Mouse (Mus musculus) forebrain, embryonic 10.5 days (tissue): ENCODE results near the gene Bmpr1b. TPM values are rescaled to one million over a fixed set of nuclear protein-coding genes. Genes with fewer than 3 reads are reported as not detected.

ENCODE experiments used
- DNase-seq: peaks from one replicate; pipeline ENCODE4 v3.0.0-alpha.2; 2017; ENCODE audit warnings: low spot score; ENCODE audit errors: extremely low spot score
- H3K27ac ChIP-seq: fragments of 300-500 bp; sonication (generic); 2 replicates; pipeline ENCODE4 v1.5.1; 2016; ENCODE audit warnings: mild to moderate bottlenecking
- H3K27me3 ChIP-seq: fragments of 300-500 bp; sonication (generic); 2 replicates; pipeline ENCODE4 v1.6.1; 2016; ENCODE audit warnings: mild to moderate bottlenecking; ENCODE audit not compliant: poor library complexity, severe bottlenecking
- H3K36me3 ChIP-seq: fragments of 300-500 bp; sonication (generic); replicated peaks from 2 replicates; pipeline ENCODE4 v1.6.1; 2016; ENCODE audit warnings: mild to moderate bottlenecking, moderate library complexity
- H3K4me1 ChIP-seq: fragments of 300-500 bp; sonication (generic); 2 replicates; pipeline ENCODE4 v1.6.1; 2016
- H3K4me3 ChIP-seq: fragments of 300-500 bp; sonication (generic); 2 replicates; pipeline ENCODE4 v1.5.1; 2016; ENCODE audit warnings: mild to moderate bottlenecking, moderate library complexity
- H3K9me3 ChIP-seq: fragments of 300-500 bp; sonication (generic); 2 replicates; pipeline ENCODE4 v1.6.1; 2016; ENCODE audit warnings: mild to moderate bottlenecking, moderate library complexity
- WGBS: fragments of 180-500 bp; shearing (Covaris S2); methylation state at CpG from one replicate; pipeline ENCODE4 v1.1.7; 2016; 5-methylcytosine and 5-hydroxymethylcytosine counted together
- polyA plus RNA-seq: library from polyadenylated mRNA; unstranded; fragments of >200 nt; fragmentation: Nextera tagmentation; extraction: Ambion mirVana; gene quantifications from 2 replicates; pipeline ENCODE4 v1.2.1, GENCODE M21; 2016

Gene Bmpr1b
- polyA plus RNA-seq, 1 experiment from 2014 or later, result 9.2 TPM

GRCm38 (mm10) chr3:141887476-141888274 lies 281.6 kb downstream of the Bmpr1b start:
- no peak for DNase-seq
- 45% methylated on average over 4 of the region's 4 CpGs for WGBS
- Histone ChIP-seq H3K27ac (peak overlapping the region; percentile 44; the same call in 1 of the 2 replicates), H3K36me3 (no peaks in the 10 kb centered on the region), H3K4me1 (peaks cover 33% of the 10 kb centered on the region), H3K9me3 (no peaks in the 10 kb centered on the region), H3K4me3 (no peak overlapping the region), H3K27me3 (no peaks in the 10 kb centered on the region)

- WGBS, result 93% methylated on average over 5 of the region's 5 CpGs
- no peaks in the 10 kb centered on the region for H3K27me3 ChIP-seq
- H3K9me3 ChIP-seq, result no peaks in the 10 kb centered on the region
- H3K4me1 ChIP-seq, result peaks cover 24% of the 10 kb centered on the region
- H3K36me3 ChIP-seq, result peaks cover 4% of the 10 kb centered on the region
- H3K27ac ChIP-seq, result no peak overlapping the region
- no peak for DNase-seq
- H3K4me3 ChIP-seq, result no peak overlapping the region
Measured at GRCm38 (mm10) chr3:141884190-141884589, 285.0 kb downstream of the Bmpr1b start.

GRCm38 (mm10) chr3:141882496-141882895 lies 286.7 kb downstream of the Bmpr1b start:
- H3K36me3 ChIP-seq, result peaks cover 12% of the 10 kb centered on the region
- no peak for DNase-seq
- H3K4me1 ChIP-seq, result peaks cover 10% of the 10 kb centered on the region
- no peaks in the 10 kb centered on the region for H3K27me3 ChIP-seq
- H3K4me3 ChIP-seq, result no peak overlapping the region
- no peaks in the 10 kb centered on the region for H3K9me3 ChIP-seq
- WGBS, result 90% methylated on average over 2 of the region's 2 CpGs
- H3K27ac ChIP-seq, result no peak overlapping the region

GRCm38 (mm10) chr3:141872337-141873042 lies 296.7 kb downstream of the Bmpr1b start:
- Histone ChIP-seq H3K9me3 (no peaks in the 10 kb centered on the region), H3K4me3 (no peak overlapping the region), H3K4me1 (peaks cover 5% of the 10 kb centered on the region; the same call in 1 of the 2 replicates), H3K27me3 (no peaks in the 10 kb centered on the region), H3K36me3 (peaks cover 23% of the 10 kb centered on the region), H3K27ac (no peak overlapping the region)
- no peak for DNase-seq
- WGBS, result 89% methylated on average over 10 of the region's 10 CpGs

GRCm38 (mm10) chr3:141871805-141872204 lies 297.4 kb downstream of the Bmpr1b start:
- no peaks in the 10 kb centered on the region for H3K9me3 ChIP-seq
- no peak for DNase-seq
- H3K27ac ChIP-seq, result no peak overlapping the region
- 76% methylated on average over 3 of the region's 3 CpGs for WGBS
- H3K4me1 ChIP-seq, result peaks cover 5% of the 10 kb centered on the region; the same call in 1 of the 2 replicates
- H3K4me3 ChIP-seq, result no peak overlapping the region
- no peaks in the 10 kb centered on the region for H3K27me3 ChIP-seq
- H3K36me3 ChIP-seq, result peaks cover 23% of the 10 kb centered on the region

GRCm38 (mm10) chr3:141862816-141863461 lies 306.3 kb downstream of the Bmpr1b start:
- Histone ChIP-seq H3K9me3 (no peaks in the 10 kb centered on the region), H3K36me3 (peaks cover 3% of the 10 kb centered on the region; the same call in 1 of the 2 replicates), H3K27me3 (no peaks in the 10 kb centered on the region), H3K27ac (no peak overlapping the region), H3K4me3 (no peak overlapping the region), H3K4me1 (0 out of 2 replicates have a peak, but pooled peaks cover 5% of the 10 kb centered on the region)
- DNase-seq, result peak; percentile 53
- WGBS, result 28% methylated on average over 13 of the region's 13 CpGs

GRCm38 (mm10) chr3:141857123-141857522 lies 312.1 kb downstream of the Bmpr1b start:
- DNase-seq, result no peak
- no peaks in the 10 kb centered on the region for H3K4me1 ChIP-seq
- 92% methylated on average over 8 of the region's 8 CpGs for WGBS
- H3K36me3 ChIP-seq, result peaks cover 25% of the 10 kb centered on the region
- no peak overlapping the region for H3K27ac ChIP-seq
- H3K4me3 ChIP-seq, result no peak overlapping the region
- no peaks in the 10 kb centered on the region for H3K9me3 ChIP-seq
- H3K27me3 ChIP-seq, result no peaks in the 10 kb centered on the region

- no peak for DNase-seq
Measured at GRCm38 (mm10) chr3:141854339-141854738, 314.9 kb downstream of the Bmpr1b start.

GRCm38 (mm10) chr3:141850141-141850540 lies 319.1 kb downstream of the Bmpr1b start:
- H3K4me1 ChIP-seq, result peaks cover 5% of the 10 kb centered on the region
- WGBS, result 82% methylated on average over 7 of the region's 7 CpGs
- no peaks in the 10 kb centered on the region for H3K9me3 ChIP-seq
- DNase-seq, result no peak
- no peak overlapping the region for H3K4me3 ChIP-seq
- peaks cover 13% of the 10 kb centered on the region for H3K36me3 ChIP-seq
- H3K27me3 ChIP-seq, result no peaks in the 10 kb centered on the region
- H3K27ac ChIP-seq, result no peak overlapping the region

More at GRCm38 (mm10) chr3:141854339-141854738, 314.9 kb downstream of the Bmpr1b start:
- WGBS, result 84% methylated on average over 4 of the region's 4 CpGs
- peaks cover 2% of the 10 kb centered on the region for H3K4me1 ChIP-seq
- H3K27me3 ChIP-seq, result no peaks in the 10 kb centered on the region
- no peak overlapping the region for H3K27ac ChIP-seq
- H3K9me3 ChIP-seq, result no peaks in the 10 kb centered on the region
- no peak overlapping the region for H3K4me3 ChIP-seq
- H3K36me3 ChIP-seq, result peaks cover 32% of the 10 kb centered on the region

- no peak for DNase-seq
- no peak overlapping the region for H3K4me3 ChIP-seq
- no peak overlapping the region for H3K27ac ChIP-seq
- H3K27me3 ChIP-seq, result no peaks in the 10 kb centered on the region
- H3K4me1 ChIP-seq, result peaks cover 5% of the 10 kb centered on the region
- no peaks in the 10 kb centered on the region for H3K9me3 ChIP-seq
- whole genome bisulfite sequencing, result 36% methylated on average over 1 of the region's 1 CpGs
- peaks cover 12% of the 10 kb centered on the region for H3K36me3 ChIP-seq
Measured at GRCm38 (mm10) chr3:141849206-141849605, 320.0 kb downstream of the Bmpr1b start.

GRCm38 (mm10) chr3:141838864-141839263 lies 330.4 kb downstream of the Bmpr1b start:
- DNase-seq, result peak; percentile 41
- H3K4me1 ChIP-seq, result no peaks in the 10 kb centered on the region
- no peaks in the 10 kb centered on the region for H3K9me3 ChIP-seq
- 48% methylated on average over 7 of the region's 7 CpGs for WGBS
- H3K36me3 ChIP-seq, result peaks cover 3% of the 10 kb centered on the region; the same call in 1 of the 2 replicates
- no peak overlapping the region for H3K27ac ChIP-seq
- H3K4me3 ChIP-seq, result no peak overlapping the region
- H3K27me3 ChIP-seq, result no peaks in the 10 kb centered on the region

GRCm38 (mm10) chr3:141831135-141831534 lies 338.1 kb downstream of the Bmpr1b start:
- DNase-seq, result peak; percentile 50
- Histone ChIP-seq H3K4me3 (no peak overlapping the region), H3K36me3 (no peaks in the 10 kb centered on the region), H3K27ac (no peak overlapping the region), H3K9me3 (no peaks in the 10 kb centered on the region), H3K27me3 (no peaks in the 10 kb centered on the region), H3K4me1 (no peaks in the 10 kb centered on the region)
- 22% methylated on average over 3 of the region's 3 CpGs for WGBS
